8 mouse cellular contexts compared by ENCODE assay signal in genomic region chr11:89302056-89302815, GRCm38 (mm10). TPM values are rescaled to one million over a fixed set of nuclear protein-coding genes. Genes with fewer than 3 reads are reported as not detected.
A peak's percentile ranks its signal among the peaks of the same experiment; 100 is the strongest.
DNase-seq lines count a peak whose midpoint lies in the region; ATAC-seq and TF ChIP-seq lines count a peak whose summit lies in the region.
"Had no signal": no experiment of that assay in that cellular context is flagged by ENCODE, and none has a peak within 500 bp of the region (broad histone marks: within the 10 kb centered on the region; RNA-seq: fewer than 3 reads in every experiment).

Nog (minus strand) TSS chr11:89302332.

- 1% methylated on average over 74 of the region's 97 CpGs for WGBS in hindbrain, postnatal 0 days
- WGBS in midbrain, embryonic 12.5 days, result under 1% methylated on average over 78 of the region's 97 CpGs
- 2% methylated on average over 65 of the region's 97 CpGs for WGBS in stomach, postnatal 0 days

- peak within 1 kb of the TSS; percentile 81 for H3K27ac ChIP-seq in hindbrain, postnatal 0 days
- H3K27ac ChIP-seq in left cerebral cortex, adult 2 months, result peak within 1 kb of the TSS; percentile 74
- peak within 1 kb of the TSS; percentile 93 for H3K27ac ChIP-seq in midbrain, embryonic 12.5 days (replicated peaks)
- peak within 1 kb of the TSS; percentile 67 for H3K27ac ChIP-seq in stomach, postnatal 0 days (replicated peaks)

- no peak for TF ChIP-seq EP300 in stomach, postnatal 0 days (optimal IDR thresholded peaks at IDR 0.05)

- H3K4me3 ChIP-seq in G1E (ENCODE audit: low read depth, low read length), result peak within 1 kb of the TSS; percentile 9; the same call in 1 of the 2 replicates
- H3K4me3 ChIP-seq in hindbrain, postnatal 0 days (ENCODE audit: low read length), result peak within 1 kb of the TSS; percentile 62
- H3K4me3 ChIP-seq in left cerebral cortex, adult 2 months, result peak within 1 kb of the TSS; percentile 69
- H3K4me3 ChIP-seq in midbrain, embryonic 12.5 days, result peak within 1 kb of the TSS; percentile 70
- peak within 1 kb of the TSS; percentile 60 for H3K4me3 ChIP-seq in stomach, postnatal 0 days (ENCODE audit: low read depth, low read length)

- intact Hi-C loops in left cerebral cortex, adult 2 months (cut with DNase I), result loop anchor here (5.0 to 10.0 kb wide), 3 partner anchors 215 to 623 kb away; partner anchors contain the start of gene Coil

- no peaks in the 10 kb centered on the region for H3K36me3 ChIP-seq in G1E (replicated peaks)
- H3K36me3 ChIP-seq in hindbrain, postnatal 0 days (ENCODE audit: insufficient read depth, low read length), result no peaks in the 10 kb centered on the region
- 0 out of 2 replicates have a peak, but pooled peaks cover 3% of the 10 kb centered on the region for H3K36me3 ChIP-seq in midbrain, embryonic 12.5 days
- H3K36me3 ChIP-seq in stomach, postnatal 0 days (ENCODE audit: control insufficient read depth, insufficient read depth, low read length), result no peaks in the 10 kb centered on the region

- DNase-seq in G1E (ENCODE audit: low spot score), result no peak
- DNase-seq in brain, adult 2 months (ENCODE audit: low read depth, low spot score), result peak; percentile 74
- peak; percentile 59 for DNase-seq in forelimb bud, embryonic 11.5 days (ENCODE audit: low read depth, low spot score)
- peak; percentile 88 for DNase-seq in hindbrain, postnatal 0 days (ENCODE audit: low spot score)
- DNase-seq in left cerebral cortex, adult 2 months (ENCODE audit: extremely low spot score in 1 of 2, low spot score in 2 of 2), result peak; percentile 68 to 71
- DNase-seq in stomach, postnatal 0 days (ENCODE audit: low spot score), result peak; percentile 56

- peak within 1 kb of the TSS; percentile 91 for H3K4me2 ChIP-seq in hindbrain, postnatal 0 days (ENCODE audit: low read depth, low read length)
- peak within 1 kb of the TSS; percentile 90 for H3K4me2 ChIP-seq in midbrain, embryonic 12.5 days (replicated peaks)
- peak within 1 kb of the TSS; percentile 95 for H3K4me2 ChIP-seq in stomach, postnatal 0 days (replicated peaks; ENCODE audit: low read depth)

- H3K4me1 ChIP-seq in G1E (ENCODE audit: insufficient read depth, low read depth, low read length), result no peaks in the 10 kb centered on the region
- H3K4me1 ChIP-seq in hindbrain, postnatal 0 days (ENCODE audit: insufficient read depth, low read length), result peaks cover 5% of the 10 kb centered on the region; the same call in 1 of the 2 replicates
- H3K4me1 ChIP-seq in midbrain, embryonic 12.5 days, result peaks cover 36% of the 10 kb centered on the region
- no peaks in the 10 kb centered on the region; the same call in 1 of the 2 replicates for H3K4me1 ChIP-seq in stomach, postnatal 0 days (replicated peaks; ENCODE audit: control insufficient read depth, insufficient read depth)

- peaks cover 74% of the 10 kb centered on the region for H3K9me3 ChIP-seq in G1E (replicated peaks)
- H3K9me3 ChIP-seq in hindbrain, postnatal 0 days (ENCODE audit: low read length), result no peaks in the 10 kb centered on the region
- 0 out of 2 replicates have a peak, but pooled peaks cover 3% of the 10 kb centered on the region for H3K9me3 ChIP-seq in midbrain, embryonic 12.5 days
- H3K9me3 ChIP-seq in stomach, postnatal 0 days (ENCODE audit: control insufficient read depth, low read length), result no peaks in the 10 kb centered on the region

- peak within 1 kb of the TSS; percentile 63 for H3K9ac ChIP-seq in hindbrain, postnatal 0 days (replicated peaks; ENCODE audit: low read length)
- peak within 1 kb of the TSS; percentile 76 for H3K9ac ChIP-seq in midbrain, embryonic 12.5 days (replicated peaks)
- peak within 1 kb of the TSS; percentile 54 for H3K9ac ChIP-seq in stomach, postnatal 0 days (ENCODE audit: low read length)

- no peak for TF ChIP-seq CTCF in G1E (IDR thresholded peaks at IDR 0.05; ENCODE audit: low read depth, low read length)
- TF ChIP-seq CTCF in hindbrain, postnatal 0 days (IDR thresholded peaks at IDR 0.05; ENCODE audit: low read depth), result no peak
- TF ChIP-seq CTCF in left cerebral cortex, adult 2 months (IDR thresholded peaks at IDR 0.05), result no peak; the same call in 1 of the 2 replicates
- no peak for TF ChIP-seq CTCF in stomach, postnatal 0 days (IDR thresholded peaks at IDR 0.05; ENCODE audit: low read depth)

- no peaks in the 10 kb centered on the region for H3K27me3 ChIP-seq in G1E (ENCODE audit: insufficient read depth, low read length)
- H3K27me3 ChIP-seq in hindbrain, postnatal 0 days (ENCODE audit: insufficient read depth, low read length), result 0 out of 2 replicates have a peak, but pooled peaks cover 3% of the 10 kb centered on the region
- H3K27me3 ChIP-seq in midbrain, embryonic 12.5 days, result peaks cover 10% of the 10 kb centered on the region
- H3K27me3 ChIP-seq in stomach, postnatal 0 days (ENCODE audit: control insufficient read depth, insufficient read depth, low read length), result 0 out of 2 replicates have a peak, but pooled peaks cover 4% of the 10 kb centered on the region

- no peak for ATAC-seq in G1E (ENCODE audit: extremely low read depth, insufficient number of reproducible peaks, low FRiP score, poor library complexity, severe bottlenecking)
- ATAC-seq in hindbrain, postnatal 0 days, result peak; percentile 73
- ATAC-seq in midbrain, embryonic 12.5 days (ENCODE audit: low FRiP score, low read depth), result peak; percentile 54
- no peak; the same call in 1 of the 2 replicates for ATAC-seq in stomach, postnatal 0 days (ENCODE audit: low FRiP score, low TSS enrichment)

RNA-seq across cellular contexts. Expression of gene Nog, which starts in this region (rescaled TPM):
- total RNA-seq in G1E (2014; fragmentation: Nextera tagmentation) (not detected in 2 replicates), G1E (2017) (0.06 TPM in 1 of 2 replicates, not detected in the other)
- polyA plus RNA-seq in G1E (2012), result not detected in 2 replicates
- total RNA-seq in hindbrain, postnatal 0 days (2014; rRNA removed), result 18.0 and 20.5 TPM in 2 replicates
- 5.2 and 5.7 TPM in 2 replicates for polyA plus RNA-seq in hindbrain, postnatal 0 days (2015; fragmentation: Nextera tagmentation; extraction: Ambion mirVana)
- 10 to 100 TPM; 14.0 to 14.6 TPM for total RNA-seq in left cerebral cortex, adult 2 months (2021)
- polyA plus RNA-seq in midbrain, embryonic 12.5 days (2016; fragmentation: Nextera tagmentation; extraction: Ambion mirVana), result 6.0 and 6.3 TPM in 2 replicates
- polyA plus RNA-seq in stomach, postnatal 0 days (2015; fragmentation: Nextera tagmentation; extraction: Ambion mirVana), result 1.7 TPM in 2 replicates
- total RNA-seq: hematopoietic stem cell, adult 5-6 weeks had no signal

Comparison
In these comparisons a context has a peak if more than half of its experiments do, and no peak if none do; other contexts are left out.
1. RNA of gene Nog (total RNA-seq): 18.0 to 20.5 TPM in hindbrain, postnatal 0 days and 14.0 to 14.6 TPM in left cerebral cortex, adult 2 months; 0.06 TPM in G1E; every median in the first group is over 10 times any median in the second.
2. ATAC-seq: peak in hindbrain, postnatal 0 days (single experiment) and midbrain, embryonic 12.5 days (single experiment); none in G1E (single experiment) and stomach, postnatal 0 days (single experiment).
3. H3K4me3 ChIP-seq: peak in every context shown above with its lines; median percentile 70 in midbrain, embryonic 12.5 days; 69 in left cerebral cortex, adult 2 months; 62 in hindbrain, postnatal 0 days; 60 in stomach, postnatal 0 days; 9 in G1E.
4. Peak in every context shown above with its lines, with median percentiles within 50 percentile points of each other: H3K27ac ChIP-seq, H3K4me2 ChIP-seq and H3K9ac ChIP-seq.